Mouse (Mus musculus) cerebellum, adult 9-11 months (tissue): ENCODE results near the gene Hc.

Experiments used
- DNase-seq: peaks from one replicate; pipeline ENCODE4 v3.0.0; 2022

Hc gene

GRCm38 (mm10) chr2:35048851-35049250 lies 12.4 kb downstream of the Hc start:
- no peak for DNase-seq

GRCm38 (mm10) chr2:35044956-35045355 lies 16.3 kb downstream of the Hc start:
- DNase-seq, result no peak

- no peak for DNase-seq
Observed at GRCm38 (mm10) chr2:35038580-35039375, 22.5 kb downstream of the Hc start.

GRCm38 (mm10) chr2:35024646-35025154 lies 36.5 kb downstream of the Hc start:
- DNase-seq, result no peak

GRCm38 (mm10) chr2:35021806-35022205 lies 39.4 kb downstream of the Hc start:
- no peak for DNase-seq

- DNase-seq, result no peak
Observed at GRCm38 (mm10) chr2:35015861-35016260, 45.4 kb downstream of the Hc start.

- DNase-seq, result no peak
Observed at GRCm38 (mm10) chr2:35011649-35012048, 49.6 kb downstream of the Hc start.

- no peak for DNase-seq
Observed at GRCm38 (mm10) chr2:34998956-34999355, 62.3 kb downstream of the Hc start.

- DNase-seq, result no peak
Observed at GRCm38 (mm10) chr2:34996506-34996905, 64.7 kb downstream of the Hc start.

- DNase-seq, result no peak
Observed at GRCm38 (mm10) chr2:34993696-34994356, 67.4 kb downstream of the Hc start.

GRCm38 (mm10) chr2:34992729-34993695 lies 68.2 kb downstream of the Hc start:
- peak; percentile 37 for DNase-seq

GRCm38 (mm10) chr2:34991966-34992365 lies 69.3 kb downstream of the Hc start:
- no peak for DNase-seq

GRCm38 (mm10) chr2:34989749-34990148 lies 71.5 kb downstream of the Hc start:
- no peak for DNase-seq

- DNase-seq, result no peak
Observed at GRCm38 (mm10) chr2:34987595-34987994, 73.6 kb downstream of the Hc start.

- DNase-seq, result no peak
Observed at GRCm38 (mm10) chr2:34984885-34985284, 76.4 kb downstream of the Hc start.

GRCm38 (mm10) chr2:34982906-34983698 lies 78.1 kb downstream of the Hc start:
- no peak for DNase-seq

- DNase-seq, result no peak
Observed at GRCm38 (mm10) chr2:34982096-34982724, 79.0 kb downstream of the Hc start.

- DNase-seq, result no peak
Observed at GRCm38 (mm10) chr2:34979459-34980011, 81.7 kb downstream of the Hc start.

GRCm38 (mm10) chr2:34978226-34978625 lies 83.0 kb downstream of the Hc start:
- DNase-seq, result no peak

GRCm38 (mm10) chr2:34976945-34977658 lies 84.1 kb downstream of the Hc start:
- no peak for DNase-seq

- no peak for DNase-seq
Observed at GRCm38 (mm10) chr2:34976447-34976846, 84.8 kb downstream of the Hc start.
